Mouse (Mus musculus) stomach, embryonic 14.5 days (tissue): ENCODE results near the gene Agbl3. TPM values are rescaled to one million over a fixed set of nuclear protein-coding genes. Genes with fewer than 3 reads are reported as not detected.

Experiments
- ATAC-seq: fragments of 200-750 bp; cut with Nextera tagmentation; 2 replicates; pipeline ENCODE4 v1.8.0; 2017; ENCODE audit warnings: low read depth, moderate TSS enrichment; ENCODE audit not compliant: insufficient number of reproducible peaks, insufficient read depth, low FRiP score
- H3K27ac ChIP-seq: fragments of 300-500 bp; sonication (generic); 2 replicates; pipeline ENCODE4 v1.5.1; 2014; ENCODE audit warnings: mild to moderate bottlenecking, low read length, moderate library complexity, mixed read lengths
- H3K27me3 ChIP-seq: fragments of 300-500 bp; sonication (generic); 2 replicates; pipeline ENCODE4 v1.6.1; 2014; ENCODE audit warnings: low read length, control low read depth, mixed read lengths; ENCODE audit not compliant: control insufficient read depth, insufficient read depth
- H3K36me3 ChIP-seq: fragments of 300-500 bp; sonication (generic); 2 replicates; pipeline ENCODE4 v1.6.1; 2014; ENCODE audit warnings: mild to moderate bottlenecking, control low read depth, low read length, moderate library complexity, mixed read lengths; ENCODE audit not compliant: control insufficient read depth, insufficient read depth
- H3K4me1 ChIP-seq: fragments of 300-500 bp; sonication (generic); 2 replicates; pipeline ENCODE4 v1.6.1; 2014; ENCODE audit warnings: low read length, control low read depth, mixed read lengths; ENCODE audit not compliant: control insufficient read depth, insufficient read depth
- H3K4me2 ChIP-seq: fragments of 300-500 bp; sonication (generic); replicated peaks from 2 replicates; pipeline ENCODE4 v1.6.1; 2014; ENCODE audit warnings: low read depth, low read length, control low read depth
- H3K4me3 ChIP-seq: fragments of 300-500 bp; sonication (generic); 2 replicates; pipeline ENCODE4 v1.5.1; 2014; ENCODE audit warnings: low read depth, low read length, control low read depth
- H3K9ac ChIP-seq: fragments of 300-500 bp; sonication (generic); replicated peaks from 2 replicates; pipeline ENCODE4 v1.6.1; 2014; ENCODE audit warnings: low read depth, mild to moderate bottlenecking, control low read depth, low read length, moderate library complexity, mixed read lengths
- H3K9me3 ChIP-seq: fragments of 300-500 bp; sonication (generic); 2 replicates; pipeline ENCODE4 v1.6.1; 2016; ENCODE audit warnings: low read depth, low read length, control low read depth; ENCODE audit not compliant: control insufficient read depth
- WGBS: fragments of 180-500 bp; shearing (Covaris S2); extraction: QIAGEN DNeasy Blood & Tissue Kit; methylation state at CpG from one replicate; pipeline ENCODE4 v1.1.7; 2014; 5-methylcytosine and 5-hydroxymethylcytosine counted together
- polyA plus RNA-seq: library from polyadenylated mRNA; unstranded; fragments of >200 nt; fragmentation: Nextera tagmentation; extraction: Ambion mirVana; gene quantifications from 2 replicates; pipeline ENCODE4 v1.2.1, GENCODE M21; 2014

Gene Agbl3
- polyA plus RNA-seq, 1 experiment from 2014 or later: 8.5 TPM

GRCm38 (mm10) chr6:34879911-34880475, 99.8 kb downstream of the Agbl3 start:
- WGBS: 53% methylated on average over 6 of the region's 6 CpGs
- ATAC-seq: no peak
- 0 out of 2 replicates have a peak, but pooled peaks cover 4% of the 10 kb centered on the region for H3K36me3 ChIP-seq
- no peak overlapping the region for H3K4me3 ChIP-seq
- H3K4me2 ChIP-seq: no peak overlapping the region
- H3K4me1 ChIP-seq: peaks cover 22% of the 10 kb centered on the region
- no peaks in the 10 kb centered on the region for H3K9me3 ChIP-seq
- no peak overlapping the region for H3K9ac ChIP-seq
- no peak overlapping the region for H3K27ac ChIP-seq
- no peaks in the 10 kb centered on the region for H3K27me3 ChIP-seq

DNA sequence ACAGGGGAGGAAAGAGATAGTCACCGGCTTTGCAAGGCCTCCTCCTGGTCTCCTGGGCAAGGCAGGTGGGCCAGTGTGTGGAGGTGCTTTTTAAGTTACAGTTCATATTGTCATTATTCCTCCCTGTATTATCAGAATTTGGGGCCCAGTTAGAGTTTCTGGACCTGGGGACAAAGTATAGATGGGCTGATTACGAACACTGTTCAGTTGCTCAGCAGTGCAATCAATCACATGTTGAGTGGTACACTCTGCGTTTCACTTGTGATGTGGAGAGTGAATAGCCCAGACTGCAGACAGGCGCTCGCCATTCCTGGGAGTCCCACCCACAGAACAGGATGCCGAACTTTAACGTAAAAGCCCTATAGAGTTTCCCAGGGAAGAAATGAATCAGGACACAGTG, 104.5 kb downstream of the Agbl3 start:
- Histone ChIP-seq H3K9ac (no peak overlapping the region), H3K4me2 (no peak overlapping the region), H3K4me3 (no peak overlapping the region), H3K36me3 (peaks cover 17% of the 10 kb centered on the region), H3K27ac (no peak overlapping the region), H3K9me3 (no peaks in the 10 kb centered on the region), H3K27me3 (no peaks in the 10 kb centered on the region), H3K4me1 (no peaks in the 10 kb centered on the region)
- 75% methylated on average over 7 of the region's 7 CpGs for WGBS
- ATAC-seq: no peak

- peaks cover 27% of the 10 kb centered on the region for H3K36me3 ChIP-seq
- no peaks in the 10 kb centered on the region for H3K4me1 ChIP-seq
- no peak overlapping the region for H3K27ac ChIP-seq
- 73% methylated on average over 6 of the region's 6 CpGs for WGBS
- H3K9ac ChIP-seq: no peak overlapping the region
- no peaks in the 10 kb centered on the region for H3K27me3 ChIP-seq
- H3K4me2 ChIP-seq: no peak overlapping the region
- no peak overlapping the region for H3K4me3 ChIP-seq
- H3K9me3 ChIP-seq: no peaks in the 10 kb centered on the region
- no peak for ATAC-seq
Observed at GRCm38 (mm10) chr6:34887131-34887850, 107.1 kb downstream of the Agbl3 start.

DNA sequence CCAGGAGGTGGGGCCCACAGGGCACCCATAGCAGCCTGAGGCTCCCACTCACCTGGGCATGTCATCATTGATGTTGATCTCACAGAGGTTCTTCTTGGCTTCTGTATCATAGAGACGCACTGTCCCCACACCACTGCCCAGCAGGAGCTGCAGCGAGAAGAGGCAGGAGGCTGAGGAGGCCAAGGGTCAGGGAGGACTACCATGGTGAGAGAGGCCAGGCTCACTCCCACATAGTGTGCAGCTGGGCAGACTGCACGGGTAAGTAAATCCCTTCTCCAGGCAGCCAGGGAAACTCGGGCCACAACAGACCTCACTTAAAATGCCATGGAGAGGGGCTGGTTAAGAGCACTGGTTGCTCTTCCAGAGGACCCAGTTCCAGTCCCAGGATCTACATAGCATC, 109.0 kb downstream of the Agbl3 start:
- 70% methylated on average over 4 of the region's 4 CpGs for WGBS
- H3K4me2 ChIP-seq: no peak overlapping the region
- H3K4me1 ChIP-seq: no peaks in the 10 kb centered on the region
- no peak overlapping the region for H3K27ac ChIP-seq
- peaks cover 30% of the 10 kb centered on the region for H3K36me3 ChIP-seq
- ATAC-seq: no peak
- H3K9ac ChIP-seq: no peak overlapping the region
- H3K9me3 ChIP-seq: no peaks in the 10 kb centered on the region
- no peak overlapping the region for H3K4me3 ChIP-seq
- H3K27me3 ChIP-seq: no peaks in the 10 kb centered on the region

DNA sequence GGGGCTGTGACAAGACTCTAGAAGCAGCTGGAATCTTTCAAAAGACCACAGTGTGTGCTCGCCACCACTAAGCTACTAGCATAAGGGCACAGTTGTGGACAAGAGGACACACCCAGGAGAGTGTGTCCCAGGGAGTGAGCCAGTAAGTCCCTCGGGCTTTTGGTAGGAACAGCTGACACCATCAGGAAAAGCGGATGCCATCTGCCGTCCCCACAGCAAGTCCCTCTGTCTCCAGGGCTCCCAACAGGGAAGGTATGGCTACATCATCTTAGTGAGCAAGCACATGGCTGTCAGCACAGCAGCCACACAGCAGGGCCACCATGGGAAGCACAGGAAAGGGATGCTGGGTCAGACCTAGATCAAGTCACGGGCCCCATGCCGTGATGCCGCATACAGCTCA, 115.3 kb downstream of the Agbl3 start:
- peaks cover 23% of the 10 kb centered on the region for H3K36me3 ChIP-seq
- WGBS: 87% methylated on average over 7 of the region's 7 CpGs
- H3K4me2 ChIP-seq: no peak overlapping the region
- H3K9ac ChIP-seq: no peak overlapping the region
- H3K9me3 ChIP-seq: no peaks in the 10 kb centered on the region
- no peak overlapping the region for H3K4me3 ChIP-seq
- no peaks in the 10 kb centered on the region for H3K4me1 ChIP-seq
- no peaks in the 10 kb centered on the region for H3K27me3 ChIP-seq
- H3K27ac ChIP-seq: no peak overlapping the region
- no peak for ATAC-seq

- Histone ChIP-seq H3K4me1 (no peaks in the 10 kb centered on the region), H3K9me3 (no peaks in the 10 kb centered on the region), H3K36me3 (peaks cover 22% of the 10 kb centered on the region), H3K4me3 (no peak overlapping the region), H3K27ac (no peak overlapping the region), H3K27me3 (no peaks in the 10 kb centered on the region), H3K9ac (no peak overlapping the region), H3K4me2 (no peak overlapping the region)
- ATAC-seq: no peak
- whole genome bisulfite sequencing: 61% methylated on average over 16 of the region's 16 CpGs
Observed at GRCm38 (mm10) chr6:34896168-34896780, 116.0 kb downstream of the Agbl3 start.

DNA sequence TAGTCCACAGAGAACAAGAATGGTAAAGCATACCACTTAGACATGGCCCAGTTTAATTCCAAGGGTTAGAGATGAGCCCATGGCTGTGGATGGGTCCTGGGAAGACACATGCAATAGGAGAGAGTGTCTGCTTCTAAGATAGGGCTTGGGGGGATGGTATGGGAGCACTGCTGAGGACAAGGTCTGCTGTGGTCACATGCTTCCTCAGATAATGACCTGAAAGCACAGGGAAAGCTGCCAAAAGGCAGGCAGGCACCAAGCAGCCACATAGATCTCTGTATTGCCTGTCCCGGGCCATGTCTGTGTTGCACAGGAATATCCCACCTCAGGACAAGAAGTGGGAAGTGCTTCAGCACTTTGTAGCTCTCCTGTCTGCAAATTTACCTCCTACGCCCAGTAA, 118.9 kb downstream of the Agbl3 start:
- Histone ChIP-seq H3K36me3 (peaks cover 20% of the 10 kb centered on the region; the same call in 1 of the 2 replicates), H3K4me3 (no peak overlapping the region), H3K4me2 (no peak overlapping the region), H3K27ac (no peak overlapping the region), H3K4me1 (no peaks in the 10 kb centered on the region; the same call in 1 of the 2 replicates), H3K9me3 (no peaks in the 10 kb centered on the region), H3K9ac (no peak overlapping the region), H3K27me3 (no peaks in the 10 kb centered on the region)
- WGBS: 87% methylated on average over 2 of the region's 2 CpGs
- ATAC-seq: no peak

DNA sequence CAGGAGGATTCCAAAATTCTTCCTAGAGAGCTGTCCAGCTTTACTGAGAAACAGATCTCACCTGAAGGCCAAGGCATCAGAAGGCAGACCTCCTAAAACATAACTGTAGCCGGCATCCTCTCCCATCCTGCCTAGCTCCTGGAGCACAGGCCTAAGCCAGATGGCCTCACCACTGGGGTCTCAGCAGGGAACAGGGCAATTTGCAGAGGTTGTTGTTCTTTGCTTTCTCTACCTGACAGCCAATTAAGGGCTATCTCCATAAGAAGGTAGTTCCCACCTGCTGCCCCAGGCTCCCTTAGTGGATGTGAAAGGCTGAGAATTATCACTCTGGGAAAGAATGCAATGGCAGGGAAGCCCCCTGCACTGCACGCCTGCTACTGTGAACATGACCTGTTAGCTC, 120.8 kb downstream of the Agbl3 start:
- no peak overlapping the region for H3K4me2 ChIP-seq
- H3K4me3 ChIP-seq: no peak overlapping the region
- H3K36me3 ChIP-seq: peaks cover 33% of the 10 kb centered on the region; the same call in 1 of the 2 replicates
- WGBS: 71% methylated on average over 2 of the region's 2 CpGs
- no peaks in the 10 kb centered on the region; the same call in 1 of the 2 replicates for H3K4me1 ChIP-seq
- H3K27me3 ChIP-seq: no peaks in the 10 kb centered on the region
- H3K9me3 ChIP-seq: no peaks in the 10 kb centered on the region
- no peak for ATAC-seq
- H3K9ac ChIP-seq: no peak overlapping the region
- H3K27ac ChIP-seq: no peak overlapping the region
